Mouse (Mus musculus): ENCODE measurements around the gene Sema3f. TPM values are rescaled to one million over a fixed set of nuclear protein-coding genes. Genes with fewer than 3 reads are reported as not detected.
"Not testable (repeated sequence)": the region's sequence is repeated elsewhere in the genome, so short reads cannot be mapped to it uniquely, and the experiment has no call there.

The Sema3f gene
- polyA plus RNA-seq, 1 experiment = 29.1 TPM

GRCm38 (mm10) chr9:107678861-107679260, 31.4 kb downstream of the Sema3f start:
- Histone ChIP-seq H3K4me1 (ENCODE audit: control insufficient read depth, insufficient read depth, low read length) (no peaks in the 10 kb centered on the region), H3K27ac (ENCODE audit: insufficient read depth, low read length) (no peak overlapping the region), H3K4me3 (ENCODE audit: insufficient read depth, low read length) (no peak overlapping the region)

GRCm38 (mm10) chr9:107677819-107678526, 32.3 kb downstream of the Sema3f start:
- H3K27ac ChIP-seq (ENCODE audit: insufficient read depth, low read length); H3K4me1 ChIP-seq (ENCODE audit: control insufficient read depth, insufficient read depth, low read length); H3K4me3 ChIP-seq (ENCODE audit: insufficient read depth, low read length): not testable (repeated sequence)
- peak; percentile 53 for TF ChIP-seq CTCF (IDR thresholded peaks at IDR 0.05; ENCODE audit: extremely low read depth, insufficient read depth, low read length)

More at GRCm38 (mm10) chr9:107678861-107679260, 31.4 kb downstream of the Sema3f start:
- TF ChIP-seq POLR2A (IDR thresholded peaks at IDR 0.05; ENCODE audit: extremely low read depth, insufficient read depth, low read length) = no peak
- TF ChIP-seq CTCF (IDR thresholded peaks at IDR 0.05; ENCODE audit: extremely low read depth, insufficient read depth, low read length) = no peak

- no peak overlapping the region for H3K4me3 ChIP-seq (ENCODE audit: insufficient read depth, low read length)
- no peaks in the 10 kb centered on the region for H3K4me1 ChIP-seq (ENCODE audit: control insufficient read depth, insufficient read depth, low read length)
- no peak overlapping the region for H3K27ac ChIP-seq (ENCODE audit: insufficient read depth, low read length)
- TF ChIP-seq POLR2A (IDR thresholded peaks at IDR 0.05; ENCODE audit: extremely low read depth, insufficient read depth, low read length) (no peak), CTCF (IDR thresholded peaks at IDR 0.05; ENCODE audit: extremely low read depth, insufficient read depth, low read length) (peak; percentile 70)
Measured at GRCm38 (mm10) chr9:107677091-107677784, 33.0 kb downstream of the Sema3f start.

GRCm38 (mm10) chr9:107676302-107676701, 34.0 kb downstream of the Sema3f start:
- Histone ChIP-seq H3K27ac (ENCODE audit: insufficient read depth, low read length) (no peak overlapping the region), H3K4me3 (ENCODE audit: insufficient read depth, low read length) (peak overlapping the region; percentile 13; the same call in 1 of the 2 replicates), H3K4me1 (ENCODE audit: control insufficient read depth, insufficient read depth, low read length) (no peaks in the 10 kb centered on the region)
- no peak for TF ChIP-seq CTCF (IDR thresholded peaks at IDR 0.05; ENCODE audit: extremely low read depth, insufficient read depth, low read length)
- no peak for TF ChIP-seq POLR2A (IDR thresholded peaks at IDR 0.05; ENCODE audit: extremely low read depth, insufficient read depth, low read length)

- Histone ChIP-seq H3K4me3 (ENCODE audit: insufficient read depth, low read length) (peak overlapping the region; percentile 13; the same call in 1 of the 2 replicates), H3K27ac (ENCODE audit: insufficient read depth, low read length) (no peak overlapping the region), H3K4me1 (ENCODE audit: control insufficient read depth, insufficient read depth, low read length) (no peaks in the 10 kb centered on the region)
- TF ChIP-seq POLR2A (IDR thresholded peaks at IDR 0.05; ENCODE audit: extremely low read depth, insufficient read depth, low read length) (no peak), CTCF (IDR thresholded peaks at IDR 0.05; ENCODE audit: extremely low read depth, insufficient read depth, low read length) (peak; percentile 65)
Measured at GRCm38 (mm10) chr9:107675671-107676301, 34.5 kb downstream of the Sema3f start.

- no peak overlapping the region for H3K4me3 ChIP-seq (ENCODE audit: insufficient read depth, low read length)
- TF ChIP-seq CTCF (IDR thresholded peaks at IDR 0.05; ENCODE audit: extremely low read depth, insufficient read depth, low read length) = no peak
- TF ChIP-seq POLR2A (IDR thresholded peaks at IDR 0.05; ENCODE audit: extremely low read depth, insufficient read depth, low read length) = no peak
- H3K27ac ChIP-seq (ENCODE audit: insufficient read depth, low read length) = no peak overlapping the region
- no peaks in the 10 kb centered on the region for H3K4me1 ChIP-seq (ENCODE audit: control insufficient read depth, insufficient read depth, low read length)
Measured at GRCm38 (mm10) chr9:107674609-107675429, 35.5 kb downstream of the Sema3f start.

GRCm38 (mm10) chr9:107670259-107670658, 40.0 kb downstream of the Sema3f start:
- no peak for TF ChIP-seq CTCF (IDR thresholded peaks at IDR 0.05; ENCODE audit: extremely low read depth, insufficient read depth, low read length)
- no peak for TF ChIP-seq POLR2A (IDR thresholded peaks at IDR 0.05; ENCODE audit: extremely low read depth, insufficient read depth, low read length)
- Histone ChIP-seq H3K4me3 (ENCODE audit: insufficient read depth, low read length) (no peak overlapping the region), H3K4me1 (ENCODE audit: control insufficient read depth, insufficient read depth, low read length) (no peaks in the 10 kb centered on the region), H3K27ac (ENCODE audit: insufficient read depth, low read length) (no peak overlapping the region)

- H3K4me3 ChIP-seq (ENCODE audit: insufficient read depth, low read length) = no peak within 1 kb of the TSS
- no peak within 1 kb of the TSS for H3K27ac ChIP-seq (ENCODE audit: insufficient read depth, low read length)
- no peaks in the 10 kb centered on the region for H3K4me1 ChIP-seq (ENCODE audit: control insufficient read depth, insufficient read depth, low read length)
- TF ChIP-seq POLR2A (IDR thresholded peaks at IDR 0.05; ENCODE audit: extremely low read depth, insufficient read depth, low read length) (no peak), CTCF (IDR thresholded peaks at IDR 0.05; ENCODE audit: extremely low read depth, insufficient read depth, low read length) (no peak)
Measured at GRCm38 (mm10) chr9:107669480-107669945, 40.8 kb downstream of the Sema3f start, which contains the start of gene Slc38a3. Gene Slc38a3, minus strand, starts transcription at chr9:107669530.

- Histone ChIP-seq H3K4me1 (ENCODE audit: control insufficient read depth, insufficient read depth, low read length) (no peaks in the 10 kb centered on the region), H3K27ac (ENCODE audit: insufficient read depth, low read length) (no peak overlapping the region), H3K4me3 (ENCODE audit: insufficient read depth, low read length) (no peak overlapping the region)
- no peak for TF ChIP-seq POLR2A (IDR thresholded peaks at IDR 0.05; ENCODE audit: extremely low read depth, insufficient read depth, low read length)
- TF ChIP-seq CTCF (IDR thresholded peaks at IDR 0.05; ENCODE audit: extremely low read depth, insufficient read depth, low read length) = no peak
Measured at GRCm38 (mm10) chr9:107668916-107669315, 41.4 kb downstream of the Sema3f start.

Data from cortical plate, adult 2 months (tissue).